Mouse (Mus musculus): ENCODE results near the gene Dbp. TPM values are rescaled to one million over a fixed set of nuclear protein-coding genes. Genes with fewer than 3 reads are reported as not detected.

Gene Dbp
- polyA plus RNA-seq, 2 experiments from 2014 or later, result 5.2 to 8.5 TPM

DNA sequence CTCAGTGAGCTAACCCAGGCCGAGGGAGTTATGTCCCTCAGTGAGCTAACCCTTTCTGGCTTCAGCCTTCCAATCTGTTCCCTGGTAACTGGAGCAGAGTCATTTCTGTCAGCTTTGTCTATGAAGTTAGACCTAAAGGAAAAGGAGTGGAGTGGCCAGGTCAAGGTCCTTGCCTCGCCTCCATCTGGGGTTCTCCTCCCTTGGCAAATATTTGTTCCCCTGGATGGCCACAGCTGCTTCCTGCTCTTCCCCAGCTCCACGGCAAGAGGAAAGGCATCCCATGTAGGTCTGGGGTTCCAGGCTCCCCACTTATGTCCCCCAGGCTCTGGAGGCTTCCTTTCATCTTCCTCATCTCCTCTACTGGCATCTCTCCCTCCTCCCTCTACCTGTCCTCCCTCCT is 22.7 kb downstream of the Dbp start:
- no peak for ATAC-seq

- ATAC-seq, result no peak
Measured at GRCm38 (mm10) chr7:45730727-45731431, 26.0 kb downstream of the Dbp start.

DNA sequence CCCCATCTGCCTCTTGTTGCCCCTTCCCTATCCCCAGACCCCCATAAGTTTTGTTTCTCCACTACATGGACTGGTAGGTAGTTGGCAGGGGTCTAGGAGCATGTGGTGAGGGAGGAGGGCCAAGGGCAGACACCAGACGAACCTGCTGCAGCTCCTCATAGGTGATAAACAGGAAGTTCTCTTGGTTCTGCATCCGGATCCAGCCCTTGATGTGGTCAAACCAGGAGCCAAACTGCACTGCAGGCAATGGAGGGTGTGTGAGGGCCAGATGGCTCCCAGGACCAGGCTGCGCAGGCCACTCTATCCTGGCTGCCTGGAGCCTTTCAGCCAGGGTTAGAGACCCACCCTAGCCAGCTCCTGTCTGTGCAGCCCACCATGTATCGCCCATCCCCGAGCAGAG is 28.6 kb downstream of the Dbp start:
- ATAC-seq, result peak; percentile 98

GRCm38 (mm10) chr7:45739162-45739763 is 34.4 kb downstream of the Dbp start:
- peak; percentile 62 for ATAC-seq

GRCm38 (mm10) chr7:45739820-45740219 is 34.9 kb downstream of the Dbp start:
- no peak for ATAC-seq

GRCm38 (mm10) chr7:45741308-45741707 is 36.4 kb downstream of the Dbp start:
- no peak for ATAC-seq

- ATAC-seq, result peak; percentile 89
Measured at GRCm38 (mm10) chr7:45741777-45742176, 36.9 kb downstream of the Dbp start.

GRCm38 (mm10) chr7:45742338-45742737 is 37.5 kb downstream of the Dbp start:
- peak; percentile 40 for ATAC-seq

DNA sequence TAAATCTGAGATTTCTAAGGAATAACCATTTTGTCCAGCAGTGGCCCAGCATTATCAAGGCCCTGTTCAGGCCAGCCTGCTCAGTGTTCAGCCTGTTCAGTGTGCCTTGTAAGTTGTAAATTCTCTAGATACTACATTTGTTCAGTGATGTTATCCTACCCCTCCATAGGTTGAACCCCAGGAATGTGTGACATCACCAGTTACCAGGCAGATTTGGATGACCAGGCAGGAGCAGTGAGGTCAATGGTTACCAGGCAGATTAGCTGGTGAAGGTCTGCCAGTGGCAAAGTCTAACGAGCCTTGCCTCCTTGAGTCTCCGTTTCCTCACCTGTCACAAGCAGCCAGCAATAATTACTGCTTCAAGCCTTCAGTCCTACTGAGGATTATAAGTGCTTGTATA is 39.5 kb downstream of the Dbp start:
- no peak for ATAC-seq

GRCm38 (mm10) chr7:45746518-45746917 is 41.6 kb downstream of the Dbp start:
- ATAC-seq, result no peak

GRCm38 (mm10) chr7:45747450-45747849 is 42.6 kb downstream of the Dbp start:
- ATAC-seq, result no peak

DNA sequence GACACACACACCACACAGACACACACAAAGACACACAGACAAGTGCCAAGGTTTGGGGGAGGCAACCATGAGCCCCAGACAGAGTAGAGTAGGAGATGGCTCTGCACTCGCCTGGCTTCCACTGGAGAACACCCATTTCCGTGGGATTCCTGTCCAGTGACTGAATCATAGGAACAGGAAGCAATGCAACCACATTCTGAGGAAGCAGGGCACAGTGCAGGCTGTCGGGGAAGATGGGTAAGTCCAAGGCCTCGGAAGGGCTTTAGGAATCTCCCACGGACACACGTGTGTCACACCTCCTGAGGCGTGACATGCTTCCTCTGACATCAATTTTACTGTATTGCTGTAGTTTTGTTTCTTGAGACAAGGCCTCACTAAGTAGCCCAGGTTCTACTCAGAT is 43.2 kb downstream of the Dbp start:
- no peak for ATAC-seq

DNA sequence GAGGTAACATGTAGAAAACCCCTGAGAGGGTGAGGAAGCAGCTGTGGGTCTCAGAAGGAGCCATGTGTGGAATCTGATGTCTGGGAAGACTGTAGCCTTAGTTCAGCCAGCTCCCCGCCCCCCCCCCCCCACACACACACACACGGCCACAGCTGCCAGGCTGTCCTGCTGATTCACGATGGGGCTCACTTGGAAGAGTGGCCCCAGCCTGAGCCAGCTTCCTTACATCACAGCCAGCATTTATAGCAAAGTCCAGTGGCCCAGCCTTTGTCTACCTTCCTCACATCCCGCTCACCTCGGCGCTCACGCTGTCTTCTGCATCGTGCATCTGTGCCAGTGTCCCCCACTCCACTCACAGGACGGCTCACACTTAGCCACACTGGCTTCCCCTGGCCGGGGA is 44.5 kb downstream of the Dbp start:
- ATAC-seq, result no peak

DNA sequence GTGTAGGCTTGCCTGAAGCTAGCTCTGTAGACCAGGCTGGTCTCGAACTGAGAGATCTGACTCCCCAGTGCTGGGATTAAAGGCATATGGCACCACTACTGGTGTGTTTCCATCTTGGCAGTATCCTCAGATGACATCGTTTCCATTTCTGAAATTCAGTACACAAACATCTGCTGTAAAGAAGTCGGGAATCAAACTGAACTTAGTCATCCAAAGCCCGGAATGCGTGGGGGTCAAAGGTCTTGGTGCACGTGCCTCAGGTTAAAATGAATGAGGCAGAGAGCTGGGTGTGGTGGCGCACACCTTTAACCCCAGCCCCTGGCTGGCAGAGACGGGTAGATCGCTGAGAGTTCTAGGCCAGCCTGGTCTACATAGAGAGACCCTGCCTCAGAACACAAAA is 45.3 kb downstream of the Dbp start:
- ATAC-seq, result no peak

GRCm38 (mm10) chr7:45755703-45756102 is 50.8 kb downstream of the Dbp start:
- ATAC-seq, result no peak

DNA sequence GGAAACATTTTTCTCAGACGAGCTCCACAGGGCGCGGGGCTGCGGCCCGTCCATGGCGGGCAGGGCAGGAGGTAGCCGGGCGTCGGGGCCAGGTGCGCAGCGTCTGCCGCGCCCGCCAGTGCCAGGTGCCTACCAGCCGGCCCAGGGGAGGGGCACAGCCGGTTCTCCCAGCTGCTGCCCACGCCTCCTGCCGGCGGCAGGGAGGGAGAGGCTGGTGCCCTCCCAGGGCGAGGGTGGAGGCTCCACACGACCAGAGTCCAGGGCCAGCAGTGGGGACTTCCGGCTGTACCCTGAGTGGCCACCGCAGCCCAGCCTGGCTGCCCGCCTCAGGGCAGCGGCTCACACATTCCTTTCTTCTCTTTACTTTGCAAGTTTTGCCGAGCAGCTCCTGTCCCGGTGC is 54.5 kb downstream of the Dbp start:
- no peak for ATAC-seq

Other genes starting within 250 kb of the Dbp start
- gene Ftl1, start 245.2 kb upstream of the Dbp start, polyA plus RNA-seq (2017; shearing (Covaris generic)), result 1,000 to 10,000 TPM; 1,527 to 1,850 TPM
- gene Bax, start 238.2 kb upstream of the Dbp start, polyA plus RNA-seq (2017; shearing (Covaris generic)), result 100 to 1,000 TPM in 1 of 2 experiments, 10 to 100 TPM in 1; 94.5 to 202 TPM
- gene Tulp2, start 223.2 kb upstream of the Dbp start, polyA plus RNA-seq (2017; shearing (Covaris generic)), result under 1 TPM in 1 of 2 experiments, not detected in 1; 0.44 TPM
- gene Gm45808, start 218.3 kb upstream of the Dbp start, polyA plus RNA-seq (2017; shearing (Covaris generic)), result not detected
- 1 to 10 TPM in 1 of 2 experiments, under 1 TPM in 1; 0.61 to 1.3 TPM for gene Dhdh, start 216.3 kb upstream of the Dbp start, polyA plus RNA-seq (2017; shearing (Covaris generic))
- gene Nucb1, start 194.7 kb upstream of the Dbp start, polyA plus RNA-seq (2017; shearing (Covaris generic)), result 100 to 1,000 TPM; 103 to 130 TPM
- gene Ppp1r15a, start 178.8 kb upstream of the Dbp start, polyA plus RNA-seq (2017; shearing (Covaris generic)), result 10 to 100 TPM; 27.5 to 33.4 TPM
- gene Plekha4, start 178.8 kb upstream of the Dbp start, polyA plus RNA-seq (2017; shearing (Covaris generic)), result under 1 TPM in 1 of 2 experiments, not detected in 1; 0.79 TPM
- not detected for gene Hsd17b14, start 150.2 kb upstream of the Dbp start, polyA plus RNA-seq (2017; shearing (Covaris generic))
- 10 to 100 TPM; 40.9 to 56.9 TPM for gene Bcat2, start 134.9 kb upstream of the Dbp start, polyA plus RNA-seq (2017; shearing (Covaris generic))
- not detected for gene Fgf21, start 89.6 kb upstream of the Dbp start, polyA plus RNA-seq (2017; shearing (Covaris generic))
- not detected for gene Fut1, start 87.8 kb upstream of the Dbp start, polyA plus RNA-seq (2017; shearing (Covaris generic))
- gene Izumo1, start 83.3 kb upstream of the Dbp start, polyA plus RNA-seq (2017; shearing (Covaris generic)), result not detected
- under 1 TPM in 1 of 2 experiments, not detected in 1; 0.50 TPM for gene Rasip1, start 77.6 kb upstream of the Dbp start, polyA plus RNA-seq (2017; shearing (Covaris generic))
- not detected for gene Mamstr, start 65.1 kb upstream of the Dbp start, polyA plus RNA-seq (2017; shearing (Covaris generic))
- gene Fut2, start 38.7 kb upstream of the Dbp start, polyA plus RNA-seq (2017; shearing (Covaris generic)), result not detected
- gene Ntn5, start 21.1 kb upstream of the Dbp start, polyA plus RNA-seq (2017; shearing (Covaris generic)), result not detected
- not detected for gene Sec1, start 10.7 kb upstream of the Dbp start, polyA plus RNA-seq (2017; shearing (Covaris generic))
- under 1 TPM in 1 of 2 experiments, not detected in 1; 0.51 TPM for gene Car11, start 5.2 kb upstream of the Dbp start, polyA plus RNA-seq (2017; shearing (Covaris generic))
- 1,000 to 10,000 TPM; 2,566 to 2,766 TPM for gene Rpl18, start 10.4 kb downstream of the Dbp start, polyA plus RNA-seq (2017; shearing (Covaris generic))
- gene Sphk2, start 12.9 kb downstream of the Dbp start, polyA plus RNA-seq (2017; shearing (Covaris generic)), result 10 to 100 TPM; 10.2 to 19.6 TPM
- not detected for gene Fam83e, start 16.1 kb downstream of the Dbp start, polyA plus RNA-seq (2017; shearing (Covaris generic))
- gene Spaca4, start 20.7 kb downstream of the Dbp start, polyA plus RNA-seq (2017; shearing (Covaris generic)), result not detected
- not detected for gene Lmtk3, start 78.7 kb downstream of the Dbp start, polyA plus RNA-seq (2017; shearing (Covaris generic))
- gene Sult2b1, start 79.6 kb downstream of the Dbp start, polyA plus RNA-seq (2017; shearing (Covaris generic)), result 1 to 10 TPM; 2.5 to 6.6 TPM
- gene Cyth2, start 109.5 kb downstream of the Dbp start, polyA plus RNA-seq (2017; shearing (Covaris generic)), result 10 to 100 TPM; 13.0 to 14.4 TPM
- not detected for gene Kcnj14, start 119.7 kb downstream of the Dbp start, polyA plus RNA-seq (2017; shearing (Covaris generic))
- gene Grwd1, start 125.9 kb downstream of the Dbp start, polyA plus RNA-seq (2017; shearing (Covaris generic)), result 10 to 100 TPM; 16.1 to 25.3 TPM
- gene Kdelr1, start 167.7 kb downstream of the Dbp start, polyA plus RNA-seq (2017; shearing (Covaris generic)), result 10 to 100 TPM; 23.4 to 38.5 TPM
- gene Grin2d, start 173.3 kb downstream of the Dbp start, polyA plus RNA-seq (2017; shearing (Covaris generic)), result not detected
- gene Syngr4, start 191.6 kb downstream of the Dbp start, polyA plus RNA-seq (2017; shearing (Covaris generic)), result not detected
- 1 to 10 TPM; 5.8 to 6.2 TPM for gene Tmem143, start 191.9 kb downstream of the Dbp start, polyA plus RNA-seq (2017; shearing (Covaris generic))
- gene Emp3, start 216.3 kb downstream of the Dbp start, polyA plus RNA-seq (2017; shearing (Covaris generic)), result 100 to 1,000 TPM; 683 to 699 TPM
- 1 to 10 TPM in 1 of 2 experiments, under 1 TPM in 1; 0.96 to 2.2 TPM for gene Ccdc114, start 219.0 kb downstream of the Dbp start, polyA plus RNA-seq (2017; shearing (Covaris generic))

Data from activated CD4-positive, CD25-positive, alpha-beta regulatory T cell, adult 4 months (primary cell).